Mouse (Mus musculus): ENCODE measurements around the gene Fam241b.

- TF ChIP-seq GATA1 (IDR thresholded peaks at IDR 0.05; ENCODE audit: borderline replicate concordance, low read length) (no peak), FLI1 (IDR thresholded peaks at IDR 0.05; ENCODE audit: low read length) (no peak)
These were observed 2.2 kb upstream of the Fam241b start for GRCm38 (mm10) chr10:62145957-62146356.

Data from megakaryocyte, embryonic 14.5 days (primary cell).